27 mouse cellular contexts compared by ENCODE assay signal in the genomic region with DNA sequence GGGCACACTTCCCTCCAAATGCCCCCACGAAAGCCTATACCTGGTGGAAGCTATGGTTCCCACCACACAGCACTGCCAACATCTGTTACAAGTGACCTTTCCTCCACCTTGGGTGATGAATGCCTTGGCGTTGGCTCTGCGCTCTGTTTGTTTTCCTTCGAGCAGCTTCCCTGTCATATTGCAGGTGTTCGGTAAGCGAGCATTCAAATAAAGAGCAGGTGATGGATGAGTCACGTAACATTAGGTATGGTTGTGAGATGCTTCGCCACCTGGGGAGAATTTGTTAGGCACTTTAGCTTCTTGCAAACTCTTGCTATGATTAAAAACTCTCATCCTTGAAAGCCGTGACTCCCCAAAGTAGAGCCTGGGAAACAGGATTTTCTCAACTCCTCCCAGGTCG.
"Had no signal": no experiment of that assay in that cellular context is flagged by ENCODE, and none has a peak within 500 bp of the region (broad histone marks: within the 10 kb centered on the region; RNA-seq: fewer than 3 reads in every experiment).

No protein-coding gene starts in this region.

- H3K4me1 ChIP-seq: heart, embryonic 15.5 days; hindbrain, embryonic 15.5 days; kidney, embryonic 15.5 days; limb, embryonic 10.5 days; limb, embryonic 12.5 days; liver, embryonic 13.5 days; liver, embryonic 15.5 days had no signal

- H3K27ac ChIP-seq: heart, embryonic 13.5 days; heart, embryonic 15.5 days; hindbrain, embryonic 13.5 days; hindbrain, embryonic 15.5 days; hindbrain, postnatal 0 days; kidney, embryonic 15.5 days; kidney, postnatal 0 days; layer of hippocampus, adult 2 months; left cerebral cortex, adult 2 months; limb, embryonic 10.5 days; limb, embryonic 12.5 days; liver, embryonic 13.5 days; liver, embryonic 15.5 days had no signal

- H3K9me3 ChIP-seq: heart, embryonic 13.5 days; heart, embryonic 15.5 days; hindbrain, embryonic 13.5 days; hindbrain, embryonic 15.5 days; kidney, embryonic 15.5 days; limb, embryonic 10.5 days; limb, embryonic 12.5 days; liver, embryonic 13.5 days; liver, embryonic 15.5 days had no signal

- H3K4me3 ChIP-seq: heart, embryonic 13.5 days; heart, embryonic 15.5 days; hindbrain, embryonic 13.5 days; hindbrain, embryonic 15.5 days; kidney, embryonic 15.5 days; layer of hippocampus, adult 2 months; left cerebral cortex, adult 2 months; limb, embryonic 10.5 days; limb, embryonic 12.5 days; liver, embryonic 13.5 days; liver, embryonic 15.5 days had no signal

- ATAC-seq: hindbrain, postnatal 0 days; liver, postnatal 0 days had no signal

- DNase-seq: gastrocnemius, postnatal 14 days; gastrocnemius, postnatal 36 days; heart, adult 18-20 months; heart, postnatal 14 days; heart, postnatal 36 days; kidney, adult 11 months; kidney, adult 2 months; kidney, adult 9 months; kidney, postnatal 14 days; kidney, postnatal 36 days; liver; liver, embryonic 13.5 days; liver, postnatal 0 days had no signal

- H3K27me3 ChIP-seq: heart, embryonic 13.5 days; heart, embryonic 15.5 days; hindbrain, embryonic 13.5 days; hindbrain, embryonic 15.5 days; limb, embryonic 12.5 days; liver, embryonic 13.5 days; liver, embryonic 15.5 days had no signal

- H3K4me2 ChIP-seq: heart, embryonic 11.5 days; heart, embryonic 13.5 days; heart, embryonic 15.5 days; hindbrain, embryonic 13.5 days; hindbrain, embryonic 15.5 days; kidney, embryonic 15.5 days; limb, embryonic 12.5 days; liver, embryonic 11.5 days; liver, embryonic 13.5 days; liver, embryonic 15.5 days had no signal

- H3K9ac ChIP-seq: heart, embryonic 13.5 days; heart, embryonic 15.5 days; hindbrain, embryonic 13.5 days; hindbrain, embryonic 15.5 days; kidney, embryonic 15.5 days; limb, embryonic 12.5 days; liver, embryonic 13.5 days; liver, embryonic 15.5 days; liver, postnatal 0 days had no signal

- H3K36me3 ChIP-seq: heart, embryonic 13.5 days; heart, embryonic 15.5 days; hindbrain, embryonic 13.5 days; hindbrain, embryonic 15.5 days; kidney, embryonic 15.5 days; limb, embryonic 10.5 days; limb, embryonic 12.5 days; liver, embryonic 13.5 days; liver, embryonic 15.5 days had no signal
